Mouse (Mus musculus) thymus, adult 2 months (tissue): ENCODE results near the gene Gm11096.

Experiments used
- CTCF ChIP-seq: fragments of 200-500 bp; IDR thresholded peaks from 2 replicates; pipeline ENCODE4 v1.5.1; 2012; ENCODE audit warnings: mild to moderate bottlenecking, control low read depth, low read length, moderate library complexity, borderline replicate concordance; ENCODE audit not compliant: control insufficient read depth, poor library complexity, insufficient read depth; ENCODE audit errors: extremely low read depth
- POLR2A ChIP-seq: fragments of 200-500 bp; IDR thresholded peaks from 2 replicates; pipeline ENCODE4 v1.6.1; 2012; ENCODE audit warnings: mild to moderate bottlenecking, low read length, control low read depth, moderate library complexity; ENCODE audit not compliant: control insufficient read depth, poor library complexity, insufficient read depth; ENCODE audit errors: extremely low read depth

DNA sequence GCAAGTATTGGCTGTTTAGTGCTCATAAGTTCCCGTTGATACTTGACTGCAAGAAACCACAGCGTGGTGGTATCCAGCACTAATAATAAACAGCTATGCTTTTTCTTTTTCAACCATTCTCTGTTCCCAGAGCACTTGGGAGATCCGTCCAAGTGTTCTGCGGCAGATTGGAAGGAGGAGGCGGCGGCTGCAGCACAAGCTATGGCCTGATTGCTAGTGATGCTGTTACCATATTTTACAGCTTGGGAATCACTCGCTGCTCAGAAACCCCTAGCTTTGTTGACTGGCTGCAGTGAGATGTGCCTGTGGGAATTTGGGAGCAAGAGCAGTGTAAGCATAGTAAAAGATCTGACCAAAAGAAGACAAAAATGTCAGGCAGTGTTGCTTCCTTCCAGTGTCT lies 14.3 kb upstream of the Gm11096 start:
- TF ChIP-seq CTCF (no peak), POLR2A (no peak)
